Mouse (Mus musculus): Measurements from ENCODE around the gene Rab30. TPM values are rescaled to one million over a fixed set of nuclear protein-coding genes. Genes with fewer than 3 reads are reported as not detected.

Rab30 gene
- polyA plus RNA-seq, 1 experiment from 2014 or later: 22.3 TPM

GRCm38 (mm10) chr7:92779058-92779457 is 37.7 kb downstream of the Rab30 start:
- 76% methylated on average over 2 of the region's 2 CpGs for WGBS
- H3K9ac ChIP-seq: no peak overlapping the region

GRCm38 (mm10) chr7:92781361-92781760 is 40.0 kb downstream of the Rab30 start:
- no peak for ATAC-seq (ENCODE audit: low FRiP score, low read depth)
- Histone ChIP-seq H3K4me1 (peaks cover 13% of the 10 kb centered on the region), H3K9ac (no peak overlapping the region), H3K4me3 (no peak overlapping the region), H3K9me3 (peaks cover 8% of the 10 kb centered on the region; the same call in 1 of the 2 replicates), H3K27ac (no peak overlapping the region), H3K4me2 (replicated peaks) (no peak overlapping the region), H3K27me3 (replicated peaks) (no peaks in the 10 kb centered on the region), H3K36me3 (peaks cover 3% of the 10 kb centered on the region; the same call in 1 of the 2 replicates)
- WGBS: 81% methylated on average over 1 of the region's 1 CpGs

More at GRCm38 (mm10) chr7:92779058-92779457, 37.7 kb downstream of the Rab30 start:
- Histone ChIP-seq H3K27me3 (replicated peaks) (no peaks in the 10 kb centered on the region), H3K4me2 (replicated peaks) (no peak overlapping the region), H3K36me3 (no peaks in the 10 kb centered on the region), H3K27ac (no peak overlapping the region), H3K9me3 (no peaks in the 10 kb centered on the region), H3K4me1 (peaks cover 18% of the 10 kb centered on the region), H3K4me3 (no peak overlapping the region)
- no peak for ATAC-seq (ENCODE audit: low FRiP score, low read depth)

GRCm38 (mm10) chr7:92781948-92782347 is 40.5 kb downstream of the Rab30 start:
- peaks cover 8% of the 10 kb centered on the region for H3K4me1 ChIP-seq
- H3K4me2 ChIP-seq (replicated peaks): no peak overlapping the region
- no peak overlapping the region for H3K4me3 ChIP-seq
- ATAC-seq (ENCODE audit: low FRiP score, low read depth): no peak
- 94% methylated on average over 3 of the region's 3 CpGs for WGBS
- peaks cover 8% of the 10 kb centered on the region; the same call in 1 of the 2 replicates for H3K9me3 ChIP-seq
- no peak overlapping the region for H3K9ac ChIP-seq
- H3K36me3 ChIP-seq: peaks cover 3% of the 10 kb centered on the region; the same call in 1 of the 2 replicates
- H3K27me3 ChIP-seq (replicated peaks): no peaks in the 10 kb centered on the region
- H3K27ac ChIP-seq: no peak overlapping the region

GRCm38 (mm10) chr7:92782511-92782910 is 41.1 kb downstream of the Rab30 start:
- Histone ChIP-seq H3K36me3 (peaks cover 3% of the 10 kb centered on the region; the same call in 1 of the 2 replicates), H3K4me3 (no peak overlapping the region), H3K9me3 (peaks cover 8% of the 10 kb centered on the region; the same call in 1 of the 2 replicates), H3K27me3 (replicated peaks) (no peaks in the 10 kb centered on the region), H3K9ac (no peak overlapping the region), H3K4me2 (replicated peaks) (no peak overlapping the region), H3K4me1 (peaks cover 4% of the 10 kb centered on the region), H3K27ac (no peak overlapping the region)
- no peak for ATAC-seq (ENCODE audit: low FRiP score, low read depth)
- 88% methylated on average over 9 of the region's 9 CpGs for WGBS

- peaks cover 8% of the 10 kb centered on the region; the same call in 1 of the 2 replicates for H3K9me3 ChIP-seq
- H3K27me3 ChIP-seq (replicated peaks): no peaks in the 10 kb centered on the region
- no peak for ATAC-seq (ENCODE audit: low FRiP score, low read depth)
- no peak overlapping the region for H3K9ac ChIP-seq
- no peak overlapping the region for H3K27ac ChIP-seq
- H3K4me2 ChIP-seq (replicated peaks): no peak overlapping the region
- WGBS: 84% methylated on average over 12 of the region's 12 CpGs
- no peak overlapping the region for H3K4me3 ChIP-seq
- no peaks in the 10 kb centered on the region for H3K4me1 ChIP-seq
- peaks cover 3% of the 10 kb centered on the region; the same call in 1 of the 2 replicates for H3K36me3 ChIP-seq
Measured at GRCm38 (mm10) chr7:92783166-92783806, 41.9 kb downstream of the Rab30 start.

- no peak for ATAC-seq (ENCODE audit: low FRiP score, low read depth)
- Histone ChIP-seq H3K36me3 (peaks cover 3% of the 10 kb centered on the region; the same call in 1 of the 2 replicates), H3K27ac (no peak overlapping the region), H3K9me3 (peaks cover 8% of the 10 kb centered on the region; the same call in 1 of the 2 replicates), H3K4me3 (no peak overlapping the region), H3K27me3 (replicated peaks) (no peaks in the 10 kb centered on the region), H3K4me2 (replicated peaks) (no peak overlapping the region), H3K4me1 (no peaks in the 10 kb centered on the region), H3K9ac (no peak overlapping the region)
- WGBS: 87% methylated on average over 11 of the region's 11 CpGs
Measured at GRCm38 (mm10) chr7:92783914-92784313, 42.5 kb downstream of the Rab30 start.

- 92% methylated on average over 5 of the region's 5 CpGs for WGBS
- no peak for ATAC-seq (ENCODE audit: low FRiP score, low read depth)
Measured at GRCm38 (mm10) chr7:92795749-92796148, 54.3 kb downstream of the Rab30 start.

GRCm38 (mm10) chr7:92796813-92797212 is 55.4 kb downstream of the Rab30 start:
- no peak for ATAC-seq (ENCODE audit: low FRiP score, low read depth)
- Histone ChIP-seq H3K4me1 (peaks cover 13% of the 10 kb centered on the region; the same call in 1 of the 2 replicates), H3K27me3 (replicated peaks) (no peaks in the 10 kb centered on the region)

More at GRCm38 (mm10) chr7:92795749-92796148, 54.3 kb downstream of the Rab30 start:
- Histone ChIP-seq H3K4me1 (peaks cover 13% of the 10 kb centered on the region; the same call in 1 of the 2 replicates), H3K36me3 (no peaks in the 10 kb centered on the region), H3K4me2 (replicated peaks) (no peak overlapping the region), H3K27me3 (replicated peaks) (no peaks in the 10 kb centered on the region), H3K27ac (no peak overlapping the region), H3K9ac (no peak overlapping the region), H3K9me3 (no peaks in the 10 kb centered on the region), H3K4me3 (no peak overlapping the region)

GRCm38 (mm10) chr7:92799665-92800595 is 58.5 kb downstream of the Rab30 start:
- no peak overlapping the region for H3K4me2 ChIP-seq (replicated peaks)
- H3K9me3 ChIP-seq: no peaks in the 10 kb centered on the region
- H3K27ac ChIP-seq: no peak overlapping the region
- H3K36me3 ChIP-seq: no peaks in the 10 kb centered on the region
- H3K9ac ChIP-seq: no peak overlapping the region
- H3K4me3 ChIP-seq: no peak overlapping the region
- H3K27me3 ChIP-seq (replicated peaks): no peaks in the 10 kb centered on the region
- WGBS: 62% methylated on average over 10 of the region's 10 CpGs
- peak; percentile 66 for ATAC-seq (ENCODE audit: low FRiP score, low read depth)
- H3K4me1 ChIP-seq: peaks cover 13% of the 10 kb centered on the region; the same call in 1 of the 2 replicates

More at GRCm38 (mm10) chr7:92796813-92797212, 55.4 kb downstream of the Rab30 start:
- H3K9me3 ChIP-seq: no peaks in the 10 kb centered on the region
- H3K36me3 ChIP-seq: no peaks in the 10 kb centered on the region
- H3K4me3 ChIP-seq: no peak overlapping the region
- no peak overlapping the region for H3K27ac ChIP-seq
- H3K9ac ChIP-seq: no peak overlapping the region
- 91% methylated on average over 8 of the region's 8 CpGs for WGBS
- H3K4me2 ChIP-seq (replicated peaks): no peak overlapping the region

- no peaks in the 10 kb centered on the region for H3K9me3 ChIP-seq
- H3K27me3 ChIP-seq (replicated peaks): no peaks in the 10 kb centered on the region
- no peak overlapping the region for H3K27ac ChIP-seq
- WGBS: 89% methylated on average over 4 of the region's 4 CpGs
- no peak overlapping the region for H3K4me3 ChIP-seq
- no peak for ATAC-seq (ENCODE audit: low FRiP score, low read depth)
- peaks cover 13% of the 10 kb centered on the region; the same call in 1 of the 2 replicates for H3K4me1 ChIP-seq
- H3K36me3 ChIP-seq: no peaks in the 10 kb centered on the region
- no peak overlapping the region for H3K4me2 ChIP-seq (replicated peaks)
- no peak overlapping the region for H3K9ac ChIP-seq
Measured at GRCm38 (mm10) chr7:92802158-92802557, 60.8 kb downstream of the Rab30 start.

- no peak overlapping the region for H3K27ac ChIP-seq
- no peak overlapping the region for H3K4me2 ChIP-seq (replicated peaks)
- H3K4me1 ChIP-seq: peaks cover 13% of the 10 kb centered on the region; the same call in 1 of the 2 replicates
- no peak overlapping the region for H3K4me3 ChIP-seq
- H3K9ac ChIP-seq: no peak overlapping the region
- WGBS: 60% methylated on average over 1 of the region's 1 CpGs
- no peaks in the 10 kb centered on the region for H3K27me3 ChIP-seq (replicated peaks)
- ATAC-seq (ENCODE audit: low FRiP score, low read depth): no peak
- H3K9me3 ChIP-seq: no peaks in the 10 kb centered on the region
- H3K36me3 ChIP-seq: no peaks in the 10 kb centered on the region
Measured at GRCm38 (mm10) chr7:92803191-92803590, 61.8 kb downstream of the Rab30 start.

All from neural tube, embryonic 12.5 days (tissue).